Mouse (Mus musculus): ENCODE results near the gene H2-Q7.
"Not testable (repeated sequence)": the region's sequence is repeated elsewhere in the genome, so short reads cannot be mapped to it uniquely, and the experiment has no call there.

H2-Q7 gene

GRCm38 (mm10) chr17:35438885-35439284 is at the start of gene H2-Q7:
Gene H2-Q7, plus strand, starts transcription at chr17:35439155.
- DNase-seq (ENCODE audit: low spot score): peak; percentile 59

DNA sequence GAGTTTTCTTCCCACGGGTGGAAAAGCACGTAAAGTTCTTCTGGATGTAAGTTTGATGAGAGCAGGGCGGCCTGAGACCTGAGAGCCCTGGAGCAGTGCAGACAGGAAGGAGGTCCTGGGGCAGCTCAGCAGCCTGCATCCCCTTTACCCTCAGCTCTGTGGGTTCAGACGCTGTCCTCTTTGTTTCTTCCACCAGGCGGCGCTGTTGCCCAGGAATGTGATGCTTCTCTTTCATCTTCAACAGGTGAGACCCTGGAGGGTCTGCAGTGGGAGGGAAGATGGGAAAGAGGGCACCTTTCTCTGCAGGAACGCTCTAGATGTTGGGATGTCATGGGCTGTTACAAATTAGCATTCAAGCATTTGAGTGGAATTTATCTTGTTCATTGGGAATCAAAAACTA is 49.2 kb upstream of the H2-Q7 start:
- DNase-seq (ENCODE audit: low spot score): not testable (repeated sequence)

- DNase-seq (ENCODE audit: low spot score): not testable (repeated sequence)
Measured at GRCm38 (mm10) chr17:35392671-35393070, 46.3 kb upstream of the H2-Q7 start.

DNA sequence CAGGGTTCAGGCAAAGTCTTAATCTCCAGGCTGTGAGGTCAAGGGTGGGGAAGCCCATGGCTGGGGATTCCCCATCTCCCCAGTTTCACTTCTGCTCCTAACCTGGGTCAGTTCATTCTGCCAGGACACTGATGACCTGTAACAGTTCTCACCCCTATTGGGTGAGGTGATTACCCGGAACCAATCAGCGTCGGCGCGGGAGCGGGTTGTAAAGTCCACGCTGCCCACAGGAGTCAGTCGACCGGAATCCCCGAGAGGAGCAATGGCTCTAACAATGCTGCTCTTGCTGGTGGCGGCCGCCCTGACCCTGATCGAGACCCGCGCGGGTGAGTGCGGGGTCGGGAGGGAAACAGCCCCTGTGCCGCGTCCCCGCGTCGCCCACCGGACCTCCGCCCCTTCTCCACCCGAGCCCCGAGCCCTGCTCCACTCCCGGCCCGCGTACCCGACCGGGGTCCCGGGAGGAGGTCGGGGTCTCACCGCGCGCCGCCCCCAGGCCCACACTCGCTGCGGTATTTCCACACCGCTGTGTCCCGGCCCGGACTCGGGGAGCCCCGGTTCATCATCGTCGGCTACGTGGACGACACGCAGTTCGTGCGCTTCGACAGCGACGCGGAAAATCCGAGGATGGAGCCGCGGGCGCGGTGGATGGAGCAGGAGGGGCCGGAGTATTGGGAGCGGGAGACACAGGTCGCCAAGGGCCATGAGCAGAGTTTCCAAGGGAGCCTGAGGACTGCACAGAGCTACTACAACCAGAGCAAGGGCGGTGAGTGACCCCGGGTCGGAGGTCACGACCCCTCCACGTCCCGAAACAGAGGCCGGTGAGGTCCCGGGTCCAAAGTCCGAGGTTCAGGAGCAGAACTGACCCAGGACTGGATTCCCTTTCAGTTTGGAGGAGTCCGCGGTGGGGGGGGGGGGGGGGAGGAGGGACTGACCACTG is 44.8 kb upstream of the H2-Q7 start:
- not testable (repeated sequence) for DNase-seq (ENCODE audit: low spot score)

GRCm38 (mm10) chr17:35396956-35397355 is 42.0 kb upstream of the H2-Q7 start:
- DNase-seq (ENCODE audit: low spot score): not testable (repeated sequence)

- DNase-seq (ENCODE audit: low spot score): not testable (repeated sequence)
Measured at GRCm38 (mm10) chr17:35413057-35413456, 25.9 kb upstream of the H2-Q7 start.

GRCm38 (mm10) chr17:35415273-35416129 is 23.5 kb upstream of the H2-Q7 start:
- not testable (repeated sequence) for DNase-seq (ENCODE audit: low spot score)

GRCm38 (mm10) chr17:35418772-35419171 is 20.2 kb upstream of the H2-Q7 start:
- DNase-seq (ENCODE audit: low spot score): no peak

DNA sequence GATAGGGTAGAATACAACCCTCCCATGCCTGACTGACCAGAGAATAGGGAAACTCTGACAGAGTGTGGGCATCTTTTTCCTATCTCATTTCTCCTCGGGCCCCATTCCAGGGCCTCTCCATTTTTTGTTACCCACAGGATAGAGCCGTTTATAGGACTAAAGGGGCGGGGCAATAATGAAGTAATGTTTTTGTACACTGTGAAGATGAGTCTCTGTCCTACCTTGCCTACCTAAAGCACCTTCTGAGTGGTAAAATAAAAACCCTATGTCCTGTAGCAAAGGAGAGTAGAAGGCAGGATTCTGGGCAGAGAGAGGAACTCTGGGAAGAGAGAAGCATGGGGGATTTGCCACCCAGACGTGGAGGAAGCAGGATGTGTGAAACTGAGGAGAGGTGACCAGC is 19.4 kb upstream of the H2-Q7 start:
- DNase-seq (ENCODE audit: low spot score): not testable (repeated sequence)

GRCm38 (mm10) chr17:35420206-35420810 is 18.6 kb upstream of the H2-Q7 start:
- not testable (repeated sequence) for DNase-seq (ENCODE audit: low spot score)

GRCm38 (mm10) chr17:35421331-35421730 is 17.6 kb upstream of the H2-Q7 start:
- not testable (repeated sequence) for DNase-seq (ENCODE audit: low spot score)

- not testable (repeated sequence) for DNase-seq (ENCODE audit: low spot score)
Measured at GRCm38 (mm10) chr17:35422360-35422759, 16.6 kb upstream of the H2-Q7 start.

GRCm38 (mm10) chr17:35423131-35423810 is 15.7 kb upstream of the H2-Q7 start:
- DNase-seq (ENCODE audit: low spot score): not testable (repeated sequence)

GRCm38 (mm10) chr17:35424106-35424505 is 14.8 kb upstream of the H2-Q7 start:
- DNase-seq (ENCODE audit: low spot score): not testable (repeated sequence)

- DNase-seq (ENCODE audit: low spot score): not testable (repeated sequence)
Measured at GRCm38 (mm10) chr17:35424624-35425416, 14.1 kb upstream of the H2-Q7 start, which contains the start of gene H2-Q6. Gene H2-Q6, plus strand, starts transcription at chr17:35424850.

GRCm38 (mm10) chr17:35425474-35425873 is 13.5 kb upstream of the H2-Q7 start:
- not testable (repeated sequence) for DNase-seq (ENCODE audit: low spot score)

- not testable (repeated sequence) for DNase-seq (ENCODE audit: low spot score)
Measured at GRCm38 (mm10) chr17:35428883-35429282, 10.1 kb upstream of the H2-Q7 start.

GRCm38 (mm10) chr17:35430671-35431070 is 8.3 kb upstream of the H2-Q7 start:
- not testable (repeated sequence) for DNase-seq (ENCODE audit: low spot score)

GRCm38 (mm10) chr17:35432167-35432566 is 6.8 kb upstream of the H2-Q7 start:
- not testable (repeated sequence) for DNase-seq (ENCODE audit: low spot score)

GRCm38 (mm10) chr17:35434836-35435235 is 4.1 kb upstream of the H2-Q7 start:
- DNase-seq (ENCODE audit: low spot score): not testable (repeated sequence)

Data from layer of hippocampus, adult 9-10 months (tissue).